Mouse (Mus musculus): ENCODE measurements around the gene Gli2. TPM values are rescaled to one million over a fixed set of nuclear protein-coding genes. Genes with fewer than 3 reads are reported as not detected.

The Gli2 gene
- polyA plus RNA-seq, 1 experiment from 2014 or later, result 15.4 TPM

DNA sequence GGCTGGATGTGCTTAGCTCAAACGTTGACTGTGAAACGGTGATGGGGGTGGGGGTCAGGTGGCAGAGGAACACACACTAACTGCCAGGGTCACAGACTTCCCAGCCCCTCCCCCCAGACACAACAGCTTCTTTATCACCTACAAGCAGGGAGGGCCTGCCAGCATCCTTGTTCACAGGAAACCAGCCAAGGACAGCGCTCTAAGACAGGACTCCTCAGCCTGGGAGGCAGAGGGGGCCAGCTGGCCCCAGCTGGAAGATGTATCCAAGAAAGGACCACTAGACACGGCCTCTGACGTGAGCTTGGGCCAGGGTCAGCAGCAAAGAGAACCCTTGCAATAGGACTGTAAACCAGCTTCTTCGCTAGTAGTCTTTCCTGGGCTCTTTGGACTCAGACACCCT is 65.1 kb downstream of the Gli2 start:
- H3K27me3 ChIP-seq, result no peaks in the 10 kb centered on the region
- H3K36me3 ChIP-seq, result peaks cover 25% of the 10 kb centered on the region; the same call in 1 of the 2 replicates
- no peak overlapping the region for H3K4me2 ChIP-seq (replicated peaks)
- H3K27ac ChIP-seq, result no peak overlapping the region
- ATAC-seq (ENCODE audit: insufficient number of reproducible peaks, insufficient read depth, low FRiP score, low TSS enrichment), result no peak
- H3K9ac ChIP-seq, result no peak overlapping the region
- H3K4me1 ChIP-seq, result peaks cover 19% of the 10 kb centered on the region
- no peak overlapping the region for H3K4me3 ChIP-seq
- no peaks in the 10 kb centered on the region for H3K9me3 ChIP-seq
- WGBS, result 75% methylated on average over 6 of the region's 6 CpGs

DNA sequence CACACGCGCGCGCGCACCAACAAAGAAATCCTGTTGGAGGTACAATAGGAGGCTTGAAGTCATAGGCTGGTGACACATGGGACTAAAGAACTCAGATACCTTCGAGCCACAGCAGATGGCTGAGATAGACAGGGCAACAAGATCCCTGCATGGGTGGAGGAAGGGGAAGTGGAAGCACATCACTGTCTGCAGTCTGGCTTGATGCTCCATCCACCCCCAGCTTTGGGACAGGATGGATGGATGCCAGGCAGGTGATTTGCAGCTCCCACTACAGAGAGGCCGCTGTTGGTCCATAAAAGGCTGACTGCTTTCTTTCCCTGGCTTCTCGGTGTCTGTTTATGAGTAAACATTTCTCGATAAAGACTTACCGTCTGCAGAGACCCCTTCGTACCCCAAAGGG is 65.9 kb downstream of the Gli2 start:
- Histone ChIP-seq H3K36me3 (peaks cover 21% of the 10 kb centered on the region; the same call in 1 of the 2 replicates), H3K9ac (no peak overlapping the region), H3K27me3 (no peaks in the 10 kb centered on the region), H3K4me1 (peaks cover 27% of the 10 kb centered on the region), H3K4me3 (no peak overlapping the region), H3K9me3 (no peaks in the 10 kb centered on the region), H3K4me2 (replicated peaks) (no peak overlapping the region), H3K27ac (no peak overlapping the region)
- 90% methylated on average over 11 of the region's 11 CpGs for WGBS
- ATAC-seq (ENCODE audit: insufficient number of reproducible peaks, insufficient read depth, low FRiP score, low TSS enrichment), result no peak

DNA sequence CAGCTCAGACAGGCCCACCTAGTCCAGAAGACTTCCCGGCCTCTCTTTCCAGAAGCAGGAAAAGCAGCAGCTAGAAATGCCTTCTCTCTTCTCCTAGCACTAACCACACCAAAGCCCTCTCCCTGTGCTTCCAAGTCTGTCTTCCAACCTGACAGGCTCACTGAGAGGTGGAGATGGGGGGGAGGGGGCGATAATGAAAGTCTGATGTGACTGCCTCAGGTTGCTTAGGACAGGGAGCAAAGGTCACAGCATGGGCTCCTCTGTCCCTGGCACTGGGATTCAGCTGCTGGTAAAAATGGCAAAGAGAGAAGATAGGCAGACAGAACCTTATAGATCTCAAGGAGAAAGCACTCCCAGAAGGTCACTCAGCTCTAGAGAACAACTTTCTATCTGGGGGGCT is 70.0 kb downstream of the Gli2 start:
- H3K9ac ChIP-seq, result no peak overlapping the region
- peak overlapping the region; percentile 43 for H3K4me2 ChIP-seq (replicated peaks)
- peak overlapping the region; percentile 94 for H3K27ac ChIP-seq
- no peak overlapping the region for H3K4me3 ChIP-seq
- no peak for ATAC-seq (ENCODE audit: insufficient number of reproducible peaks, insufficient read depth, low FRiP score, low TSS enrichment)
- H3K36me3 ChIP-seq, result 0 out of 2 replicates have a peak, but pooled peaks cover 6% of the 10 kb centered on the region
- H3K4me1 ChIP-seq, result peaks cover 50% of the 10 kb centered on the region
- no peaks in the 10 kb centered on the region for H3K27me3 ChIP-seq
- no peaks in the 10 kb centered on the region for H3K9me3 ChIP-seq
- 20% methylated on average over 2 of the region's 2 CpGs for WGBS

DNA sequence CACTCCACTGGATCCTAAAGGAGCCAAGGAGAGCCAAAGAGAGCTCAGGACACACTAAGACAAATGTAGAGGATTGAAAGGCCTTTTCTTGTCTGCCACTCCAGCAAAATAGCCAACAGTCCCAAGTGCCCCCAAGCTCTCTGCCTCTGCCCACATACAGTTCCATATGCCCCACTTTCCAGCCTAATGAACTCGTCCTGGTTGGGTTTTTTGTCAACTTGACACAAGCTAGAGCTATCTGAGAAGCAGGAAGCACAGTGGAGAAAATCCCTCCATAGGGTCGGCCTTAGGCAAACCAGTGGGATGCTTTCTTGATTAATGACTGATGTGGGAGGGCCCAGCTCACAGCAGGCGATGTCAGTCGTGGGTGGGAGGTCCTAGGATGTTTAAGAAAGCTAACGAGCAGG is 70.6 kb downstream of the Gli2 start:
- H3K9ac ChIP-seq, result no peak overlapping the region
- no peaks in the 10 kb centered on the region for H3K9me3 ChIP-seq
- peak overlapping the region; percentile 43 for H3K4me2 ChIP-seq (replicated peaks)
- 2% methylated on average over 5 of the region's 5 CpGs for WGBS
- H3K27me3 ChIP-seq, result no peaks in the 10 kb centered on the region
- peaks cover 50% of the 10 kb centered on the region for H3K4me1 ChIP-seq
- H3K27ac ChIP-seq, result peak overlapping the region; percentile 94
- no peak overlapping the region; the same call in 1 of the 2 replicates for H3K4me3 ChIP-seq
- H3K36me3 ChIP-seq, result 0 out of 2 replicates have a peak, but pooled peaks cover 6% of the 10 kb centered on the region
- ATAC-seq (ENCODE audit: insufficient number of reproducible peaks, insufficient read depth, low FRiP score, low TSS enrichment), result peak; percentile 48

- H3K4me3 ChIP-seq, result peak overlapping the region; percentile 14; the same call in 1 of the 2 replicates
- H3K4me2 ChIP-seq (replicated peaks), result peak overlapping the region; percentile 43
Observed at GRCm38 (mm10) chr1:118981943-118982804, 71.2 kb downstream of the Gli2 start.

DNA sequence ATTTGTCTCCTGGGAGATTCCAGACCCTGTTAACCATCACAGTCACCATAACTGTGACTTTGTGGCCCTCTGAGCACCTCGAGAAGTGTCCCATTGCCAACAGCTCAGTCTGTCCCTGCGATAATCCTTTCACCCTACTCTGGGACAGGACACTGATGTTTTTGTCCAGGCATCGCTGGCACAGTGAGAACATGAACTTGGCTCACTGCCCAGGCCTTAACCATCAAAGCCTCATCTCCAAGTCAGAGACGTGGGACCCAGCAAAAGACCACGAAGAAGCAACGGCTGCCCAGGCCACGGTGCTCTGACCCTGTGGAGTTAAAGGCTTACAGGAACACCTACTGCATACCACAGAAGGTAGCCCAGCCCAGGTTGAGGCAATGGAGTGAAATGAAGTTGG is 72.8 kb downstream of the Gli2 start:
- no peaks in the 10 kb centered on the region for H3K9me3 ChIP-seq
- no peak for ATAC-seq (ENCODE audit: insufficient number of reproducible peaks, insufficient read depth, low FRiP score, low TSS enrichment)
- H3K27me3 ChIP-seq, result no peaks in the 10 kb centered on the region
- H3K27ac ChIP-seq, result no peak overlapping the region
- H3K9ac ChIP-seq, result no peak overlapping the region
- 71% methylated on average over 7 of the region's 7 CpGs for WGBS
- 0 out of 2 replicates have a peak, but pooled peaks cover under 1% of the 10 kb centered on the region for H3K36me3 ChIP-seq
- H3K4me3 ChIP-seq, result no peak overlapping the region
- no peak overlapping the region for H3K4me2 ChIP-seq (replicated peaks)
- peaks cover 57% of the 10 kb centered on the region for H3K4me1 ChIP-seq

More at GRCm38 (mm10) chr1:118981943-118982804, 71.2 kb downstream of the Gli2 start:
- 8% methylated on average over 16 of the region's 16 CpGs for WGBS
- no peaks in the 10 kb centered on the region for H3K27me3 ChIP-seq
- H3K9ac ChIP-seq, result no peak overlapping the region
- no peaks in the 10 kb centered on the region for H3K9me3 ChIP-seq
- ATAC-seq (ENCODE audit: insufficient number of reproducible peaks, insufficient read depth, low FRiP score, low TSS enrichment), result peak; percentile 91
- peaks cover 50% of the 10 kb centered on the region for H3K4me1 ChIP-seq
- H3K27ac ChIP-seq, result peak overlapping the region; percentile 94
- 0 out of 2 replicates have a peak, but pooled peaks cover 6% of the 10 kb centered on the region for H3K36me3 ChIP-seq

- Histone ChIP-seq H3K9me3 (no peaks in the 10 kb centered on the region), H3K27me3 (no peaks in the 10 kb centered on the region), H3K27ac (0 out of 2 replicates have a peak overlapping the region, but pooled peaks have one; percentile 18), H3K4me1 (peaks cover 21% of the 10 kb centered on the region), H3K36me3 (peaks cover 31% of the 10 kb centered on the region), H3K4me3 (no peak overlapping the region), H3K4me2 (replicated peaks) (no peak overlapping the region), H3K9ac (no peak overlapping the region)
- 67% methylated on average over 9 of the region's 9 CpGs for WGBS
- no peak for ATAC-seq (ENCODE audit: insufficient number of reproducible peaks, insufficient read depth, low FRiP score, low TSS enrichment)
Observed at GRCm38 (mm10) chr1:118976596-118976995, 76.8 kb downstream of the Gli2 start.

GRCm38 (mm10) chr1:118975376-118975775 is 78.0 kb downstream of the Gli2 start:
- Histone ChIP-seq H3K4me3 (no peak overlapping the region), H3K9ac (no peak overlapping the region), H3K36me3 (peaks cover 41% of the 10 kb centered on the region), H3K27me3 (no peaks in the 10 kb centered on the region), H3K4me1 (peaks cover 8% of the 10 kb centered on the region), H3K9me3 (no peaks in the 10 kb centered on the region), H3K27ac (no peak overlapping the region), H3K4me2 (replicated peaks) (no peak overlapping the region)
- 90% methylated on average over 3 of the region's 3 CpGs for WGBS
- ATAC-seq (ENCODE audit: insufficient number of reproducible peaks, insufficient read depth, low FRiP score, low TSS enrichment), result no peak

- H3K4me1 ChIP-seq, result no peaks in the 10 kb centered on the region
- H3K4me3 ChIP-seq, result no peak overlapping the region
- H3K27me3 ChIP-seq, result no peaks in the 10 kb centered on the region
- H3K9ac ChIP-seq, result no peak overlapping the region
- no peak overlapping the region for H3K27ac ChIP-seq
- H3K4me2 ChIP-seq (replicated peaks), result no peak overlapping the region
- 93% methylated on average over 3 of the region's 3 CpGs for WGBS
- peaks cover 43% of the 10 kb centered on the region for H3K36me3 ChIP-seq
- ATAC-seq (ENCODE audit: insufficient number of reproducible peaks, insufficient read depth, low FRiP score, low TSS enrichment), result no peak
- H3K9me3 ChIP-seq, result no peaks in the 10 kb centered on the region
Observed at GRCm38 (mm10) chr1:118970068-118970467, 83.4 kb downstream of the Gli2 start.

- H3K27me3 ChIP-seq, result no peaks in the 10 kb centered on the region
- no peaks in the 10 kb centered on the region for H3K4me1 ChIP-seq
- peaks cover 48% of the 10 kb centered on the region for H3K36me3 ChIP-seq
Observed at GRCm38 (mm10) chr1:118969409-118969808, 84.0 kb downstream of the Gli2 start.

DNA sequence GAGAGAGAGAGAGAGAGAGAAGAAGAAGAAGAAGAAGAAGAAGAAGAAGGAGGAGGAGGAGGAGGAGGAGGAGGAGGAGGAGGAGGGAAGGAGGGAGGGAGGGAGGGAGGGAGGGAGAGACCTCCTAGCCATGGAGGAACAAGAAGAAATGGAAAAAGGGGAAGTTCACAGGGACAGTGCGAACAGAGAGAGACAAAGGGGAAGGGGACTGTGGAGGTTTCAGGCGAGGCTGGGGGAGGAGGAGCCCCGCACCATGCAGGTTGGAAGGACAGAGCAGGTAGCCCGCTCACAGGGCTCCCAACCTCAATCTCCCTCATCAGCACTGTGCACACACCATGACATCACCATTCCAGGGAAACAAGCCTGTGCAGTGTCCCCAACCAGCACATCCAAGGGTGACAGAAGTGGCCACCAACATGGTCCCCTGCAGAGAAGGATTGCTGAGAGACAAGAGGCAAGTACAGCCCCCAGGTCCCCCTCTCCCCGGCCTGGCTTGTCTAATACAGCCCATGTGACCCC is 84.7 kb downstream of the Gli2 start:
- Histone ChIP-seq H3K4me3 (no peak overlapping the region), H3K36me3 (peaks cover 47% of the 10 kb centered on the region), H3K9me3 (no peaks in the 10 kb centered on the region), H3K27ac (no peak overlapping the region), H3K4me1 (no peaks in the 10 kb centered on the region), H3K9ac (no peak overlapping the region), H3K4me2 (replicated peaks) (no peak overlapping the region), H3K27me3 (no peaks in the 10 kb centered on the region)
- WGBS, result 79% methylated on average over 5 of the region's 5 CpGs
- no peak; the same call in 1 of the 2 replicates for ATAC-seq (ENCODE audit: insufficient number of reproducible peaks, insufficient read depth, low FRiP score, low TSS enrichment)

More at GRCm38 (mm10) chr1:118969409-118969808, 84.0 kb downstream of the Gli2 start:
- ATAC-seq (ENCODE audit: insufficient number of reproducible peaks, insufficient read depth, low FRiP score, low TSS enrichment), result no peak
- H3K9ac ChIP-seq, result no peak overlapping the region
- H3K4me3 ChIP-seq, result no peak overlapping the region
- 73% methylated on average over 11 of the region's 11 CpGs for WGBS
- H3K9me3 ChIP-seq, result no peaks in the 10 kb centered on the region
- no peak overlapping the region for H3K27ac ChIP-seq
- H3K4me2 ChIP-seq (replicated peaks), result no peak overlapping the region

- no peak overlapping the region for H3K9ac ChIP-seq
- H3K36me3 ChIP-seq, result peaks cover 40% of the 10 kb centered on the region
- H3K4me2 ChIP-seq (replicated peaks), result no peak overlapping the region
- no peak for ATAC-seq (ENCODE audit: insufficient number of reproducible peaks, insufficient read depth, low FRiP score, low TSS enrichment)
- H3K27me3 ChIP-seq, result no peaks in the 10 kb centered on the region
- no peak overlapping the region for H3K27ac ChIP-seq
- 92% methylated on average over 3 of the region's 3 CpGs for WGBS
- H3K4me1 ChIP-seq, result no peaks in the 10 kb centered on the region
- H3K4me3 ChIP-seq, result no peak overlapping the region
- H3K9me3 ChIP-seq, result no peaks in the 10 kb centered on the region
Observed at GRCm38 (mm10) chr1:118967976-118968375, 85.4 kb downstream of the Gli2 start.

All from embryonic facial prominence, embryonic 12.5 days (tissue).